Mouse (Mus musculus): ENCODE measurements around the gene Sec14l4.
A peak's percentile ranks its signal among the peaks of the same experiment; 100 is the strongest.

The Sec14l4 gene

GRCm38 (mm10) chr11:4078267-4078933 is 47.1 kb downstream of the Sec14l4 start:
- DNase-seq (ENCODE audit: low spot score) = no peak

GRCm38 (mm10) chr11:4080219-4080618 is 49.0 kb downstream of the Sec14l4 start:
- peak; percentile 27 for DNase-seq (ENCODE audit: low spot score)

- DNase-seq (ENCODE audit: low spot score) = peak; percentile 33
Measured at GRCm38 (mm10) chr11:4083316-4084078, 52.2 kb downstream of the Sec14l4 start.

DNA sequence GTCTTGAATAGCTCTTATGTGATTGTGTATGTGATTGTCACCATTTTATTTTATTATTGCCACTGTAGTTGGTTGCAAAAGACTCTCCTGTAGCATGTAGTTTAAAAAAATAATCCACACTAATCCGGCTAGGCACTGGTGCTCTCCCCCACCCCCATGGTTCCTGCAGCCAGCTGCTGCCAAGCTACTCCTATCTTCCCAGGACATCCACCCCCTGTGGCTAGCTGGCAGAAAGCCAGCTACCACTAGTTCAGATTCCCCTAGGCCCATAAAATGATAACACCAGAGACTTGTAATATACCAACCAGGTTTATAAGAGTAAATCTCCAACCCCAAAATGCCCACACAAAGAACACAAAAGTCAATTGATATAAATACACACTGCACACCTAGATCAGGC is 55.0 kb downstream of the Sec14l4 start:
- no peak for DNase-seq (ENCODE audit: low spot score)

DNA sequence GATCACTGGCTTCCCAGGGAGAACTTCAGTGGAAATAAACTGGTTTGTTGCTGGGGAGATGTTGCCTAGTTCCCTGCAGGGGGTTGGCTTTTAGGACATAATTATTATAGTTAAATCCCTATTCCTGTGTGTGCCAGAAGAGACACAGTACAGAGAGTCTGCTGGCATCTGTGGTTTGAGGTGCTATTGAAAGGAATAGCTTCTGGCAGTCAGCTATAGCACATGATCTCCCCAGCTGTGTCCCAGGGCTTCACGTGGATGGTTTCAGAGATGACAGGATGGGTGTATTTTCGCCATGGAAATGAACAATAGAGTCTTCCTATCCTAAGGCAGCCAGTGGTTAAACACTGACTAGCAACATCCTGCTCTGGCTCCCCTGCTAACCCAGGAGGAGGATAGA is 56.0 kb downstream of the Sec14l4 start:
- no peak for DNase-seq (ENCODE audit: low spot score)

DNA sequence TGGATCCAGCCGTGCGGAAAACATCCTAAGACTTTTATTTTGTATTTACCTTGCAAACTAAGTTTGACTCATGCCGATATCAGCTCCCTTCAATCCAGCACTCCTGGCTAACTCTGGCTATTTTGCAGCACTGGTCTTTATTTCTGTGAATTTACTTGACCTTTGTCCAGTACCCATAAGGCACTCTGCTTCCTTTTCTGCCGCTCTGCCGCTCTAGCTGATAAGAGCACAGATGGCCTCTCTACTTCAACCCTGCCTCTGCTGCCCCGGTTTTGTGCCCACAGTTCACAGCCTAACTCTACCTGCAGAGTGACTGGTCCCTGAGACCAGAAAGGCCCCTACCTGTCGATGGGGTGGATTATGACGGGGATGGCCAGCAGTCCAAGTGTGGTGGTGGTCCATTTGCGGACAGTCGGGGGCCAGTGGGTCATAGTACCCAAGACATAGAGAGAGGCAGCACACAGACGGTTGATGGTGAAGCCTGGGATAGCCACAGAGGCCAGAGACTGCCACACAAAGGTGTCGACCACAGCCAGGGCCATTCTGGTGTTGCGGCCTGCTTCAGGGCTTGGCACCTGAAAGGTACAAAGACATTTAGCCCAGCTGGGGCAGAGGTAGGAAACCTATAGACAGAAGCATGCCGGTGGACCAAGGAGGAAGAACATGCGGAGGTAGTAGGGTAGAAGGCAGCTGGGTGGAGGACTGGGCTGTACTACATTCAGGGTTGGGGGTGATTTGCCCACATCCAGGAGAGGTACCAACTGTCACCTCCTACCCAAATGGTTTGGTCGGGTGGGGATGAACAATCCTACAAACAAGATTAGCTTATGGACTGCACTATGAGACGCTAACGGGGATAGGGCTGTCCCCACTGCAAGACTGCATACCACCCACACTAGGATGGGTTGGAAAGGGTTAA is 62.5 kb downstream of the Sec14l4 start:
- no peak for DNase-seq (ENCODE audit: low spot score)

- peak; percentile 78 for DNase-seq (ENCODE audit: low spot score)
Measured at GRCm38 (mm10) chr11:4094378-4095170, 63.3 kb downstream of the Sec14l4 start.

- DNase-seq (ENCODE audit: low spot score) = peak; percentile 45
Measured at GRCm38 (mm10) chr11:4095171-4096053, 64.2 kb downstream of the Sec14l4 start, which contains the start of gene Mtfp1. Mtfp1 (minus strand) TSS chr11:4095445.

DNA sequence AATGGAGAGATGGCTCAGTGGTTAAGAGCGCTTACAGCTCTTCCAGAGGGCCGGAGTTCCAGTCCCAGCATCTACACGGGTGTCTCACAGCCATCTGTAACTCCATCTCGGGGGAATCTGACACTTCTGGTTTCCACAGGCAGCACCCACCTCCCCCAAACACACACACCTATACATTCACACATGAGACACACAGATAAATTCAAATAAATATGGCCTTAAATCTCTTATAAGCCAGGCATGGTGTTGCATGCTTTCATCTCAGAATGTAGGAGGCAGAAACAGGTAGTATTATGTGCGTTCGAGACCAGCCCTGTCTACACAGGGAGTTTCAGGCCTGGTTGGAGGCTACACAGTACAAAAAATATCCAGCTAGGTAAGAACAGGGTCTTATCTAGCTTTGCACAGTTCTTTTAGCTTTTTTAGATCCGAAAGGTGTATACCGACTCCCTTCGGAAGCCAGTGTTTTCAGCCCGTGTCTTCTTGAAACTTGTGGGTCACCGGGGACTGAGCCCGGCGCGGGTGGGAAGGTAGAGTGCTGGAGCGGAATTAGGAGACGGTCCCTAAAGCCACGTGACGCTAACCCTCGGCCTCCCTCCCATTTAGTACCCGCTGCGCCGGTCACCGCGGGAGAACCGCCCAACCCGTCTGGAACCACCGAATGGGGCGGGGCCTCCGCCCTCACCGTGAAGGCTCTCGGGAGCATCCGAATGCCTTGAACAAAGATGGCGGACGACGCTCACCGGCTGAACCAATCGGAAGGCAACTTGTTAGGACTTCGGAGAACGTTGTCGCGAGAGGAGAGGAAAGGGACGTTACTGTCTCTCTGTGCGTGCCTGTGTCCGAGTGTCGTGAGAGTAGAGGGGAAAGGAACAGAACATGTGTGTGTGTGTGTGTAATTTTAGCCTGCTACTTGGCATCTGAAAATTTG is 65.1 kb downstream of the Sec14l4 start:
- peak; percentile 95 for DNase-seq (ENCODE audit: low spot score)

DNA sequence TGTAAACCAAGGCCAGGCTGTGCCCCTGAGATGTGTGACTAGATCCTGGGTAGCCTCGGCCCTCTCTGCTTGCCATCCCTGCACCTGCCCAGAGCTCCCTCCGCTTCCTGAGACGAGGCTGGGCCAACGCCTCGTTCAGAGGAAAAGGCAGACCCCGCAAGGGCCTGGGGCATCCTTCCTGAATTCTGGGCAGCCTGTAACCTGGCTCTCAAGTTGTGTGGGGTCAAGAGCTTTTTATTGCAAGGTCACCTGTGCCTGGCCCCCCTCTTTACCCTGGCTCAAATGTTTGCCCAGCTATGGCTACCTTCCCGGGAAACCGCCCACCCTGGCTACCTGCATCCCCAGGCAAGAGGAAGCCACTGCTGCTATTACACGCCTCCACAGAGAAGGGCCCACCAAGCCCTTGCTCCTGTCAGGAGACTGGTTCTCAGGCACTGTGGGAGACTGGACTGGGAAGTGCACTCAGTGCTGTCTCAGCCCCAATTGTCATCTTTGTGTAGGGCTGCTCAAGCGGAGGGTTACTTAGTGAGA is 65.9 kb downstream of the Sec14l4 start:
- no peak for DNase-seq (ENCODE audit: low spot score)
